ENCODE assay signal across 12 mouse cellular contexts in the genomic region with DNA sequence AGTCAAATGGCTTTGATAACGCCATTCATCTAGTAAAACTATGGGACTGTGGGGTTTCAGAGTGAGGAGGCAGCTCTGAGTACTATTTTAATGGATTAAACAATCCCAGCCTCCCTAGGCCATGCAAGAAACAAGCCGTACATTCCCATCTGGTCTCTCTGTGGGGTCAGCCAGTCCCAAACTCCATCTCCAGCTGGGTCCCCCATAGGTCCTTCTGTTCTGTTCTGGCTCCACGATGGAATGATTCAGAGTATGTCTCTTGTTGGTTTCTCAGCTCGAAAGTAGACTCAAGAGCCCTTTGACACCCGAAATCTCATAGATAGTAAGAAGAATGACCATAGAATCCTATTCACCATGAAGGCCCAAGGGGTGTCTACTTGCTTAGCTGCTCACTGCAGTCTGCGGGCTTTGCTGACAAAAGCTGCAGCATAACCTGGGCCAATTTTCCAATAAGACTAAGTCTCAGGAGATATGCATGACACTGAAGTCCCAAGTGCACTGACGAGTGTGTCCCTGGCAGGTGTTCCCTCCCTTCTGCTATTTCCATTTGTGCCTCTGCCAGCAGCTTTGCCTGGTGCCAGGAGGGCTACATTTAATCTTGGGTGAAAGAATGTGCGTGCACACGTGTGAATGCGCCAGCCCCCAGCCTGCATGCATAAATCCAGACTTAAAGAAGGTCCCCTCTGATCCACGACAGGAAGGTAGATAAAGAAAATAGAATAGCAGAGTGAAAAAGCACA.
DNase-seq lines count a peak whose midpoint lies in the region; ATAC-seq and TF ChIP-seq lines count a peak whose summit lies in the region.
"Had no signal": no experiment of that assay in that cellular context is flagged by ENCODE, and none has a peak within 500 bp of the region (broad histone marks: within the 10 kb centered on the region; RNA-seq: fewer than 3 reads in every experiment).

No protein-coding gene starts in this region.

- WGBS in midbrain, embryonic 14.5 days, result 56% methylated on average over 11 of the region's 11 CpGs

- no peak overlapping the region for H3K4me2 ChIP-seq in midbrain, embryonic 14.5 days (ENCODE audit: low read length)
- H3K4me2 ChIP-seq: embryonic facial prominence, embryonic 15.5 days had no signal

- no peak for TF ChIP-seq CTCF in layer of hippocampus, adult 2 months (conservative IDR thresholded peaks at IDR 0.05)

- no peak overlapping the region for H3K4me3 ChIP-seq in layer of hippocampus, adult 2 months
- H3K4me3 ChIP-seq in midbrain, embryonic 14.5 days (replicated peaks; ENCODE audit: low read depth, low read length), result no peak overlapping the region
- H3K4me3 ChIP-seq: embryonic facial prominence, embryonic 15.5 days had no signal

- no peak for DNase-seq in frontal cortex, postnatal 14 days (ENCODE audit: low spot score in 2 of 2)
- no peak for DNase-seq in layer of hippocampus, adult 2 months (ENCODE audit: low spot score in 2 of 2)
- no peak for DNase-seq in layer of hippocampus, adult 9-11 months
- DNase-seq in cerebellum, postnatal 10 days, result peak; percentile 78 to 81
- DNase-seq in midbrain, embryonic 14.5 days, result peak; percentile 41
- DNase-seq in layer of hippocampus, postnatal 36 days, result no peak
- no peak for DNase-seq in embryo, embryonic 9.5 days (ENCODE audit: extremely low spot score)
- DNase-seq: right cerebral cortex, adult 18-20 months had no signal

- peak overlapping the region; percentile 49; the same call in 1 of the 2 replicates for H3K27ac ChIP-seq in layer of hippocampus, adult 2 months
- H3K27ac ChIP-seq in midbrain, embryonic 14.5 days (replicated peaks; ENCODE audit: low read depth, low read length), result no peak overlapping the region; the same call in 1 of the 2 replicates
- H3K27ac ChIP-seq: embryonic facial prominence, embryonic 15.5 days; stomach, postnatal 0 days had no signal

- no peak overlapping the region for H3K9ac ChIP-seq in midbrain, embryonic 14.5 days (replicated peaks; ENCODE audit: low read length)
- H3K9ac ChIP-seq: embryonic facial prominence, embryonic 15.5 days had no signal

- no peaks in the 10 kb centered on the region for H3K9me3 ChIP-seq in midbrain, embryonic 14.5 days (ENCODE audit: control insufficient read depth, low read length)
- H3K9me3 ChIP-seq: embryonic facial prominence, embryonic 15.5 days had no signal

- peaks cover 24% of the 10 kb centered on the region for H3K4me1 ChIP-seq in midbrain, embryonic 14.5 days (ENCODE audit: control insufficient read depth, insufficient read depth, low read length)
- H3K4me1 ChIP-seq: embryonic facial prominence, embryonic 15.5 days had no signal

- ATAC-seq in frontal cortex, adult (ENCODE audit: low TSS enrichment), result 0 out of 2 replicates have a peak, but pooled peaks have one; percentile 31
- ATAC-seq in midbrain, embryonic 14.5 days (ENCODE audit: low FRiP score, low TSS enrichment), result no peak
- ATAC-seq: CD4-positive, CD25-positive, alpha-beta regulatory T cell, adult 4 months had no signal

- H3K27me3 ChIP-seq in midbrain, embryonic 14.5 days (ENCODE audit: control insufficient read depth, insufficient read depth, low read length), result no peaks in the 10 kb centered on the region
- H3K27me3 ChIP-seq: embryonic facial prominence, embryonic 15.5 days had no signal

- H3K36me3 ChIP-seq in midbrain, embryonic 14.5 days (ENCODE audit: control insufficient read depth, insufficient read depth, low read length), result no peaks in the 10 kb centered on the region
- H3K36me3 ChIP-seq: embryonic facial prominence, embryonic 15.5 days had no signal

Comparison
In these comparisons a context has a peak if more than half of its experiments do, and no peak if none do; other contexts are left out.
1. DNase-seq: peak in cerebellum, postnatal 10 days (2 of 2) and midbrain, embryonic 14.5 days (single experiment); none in frontal cortex, postnatal 14 days (0 of 2), layer of hippocampus, adult 2 months (0 of 2), layer of hippocampus, adult 9-11 months (single experiment), layer of hippocampus, postnatal 36 days (0 of 2) and embryo, embryonic 9.5 days (single experiment).